Mouse (Mus musculus) heart, postnatal 0 days (tissue): ENCODE results near the gene Tmem44.
A peak's percentile ranks its signal among the peaks of the same experiment; 100 is the strongest.

Experiments used
- CTCF ChIP-seq: IDR thresholded peaks from 2 replicates; pipeline ENCODE4 v1.5.1; 2016; ENCODE audit warnings: antibody characterized with exemption, control low read depth, low read depth
- EP300 ChIP-seq: IDR thresholded peaks from 2 replicates; pipeline ENCODE4 v1.6.1; 2016; ENCODE audit warnings: antibody characterized with exemption, low read depth

DNA sequence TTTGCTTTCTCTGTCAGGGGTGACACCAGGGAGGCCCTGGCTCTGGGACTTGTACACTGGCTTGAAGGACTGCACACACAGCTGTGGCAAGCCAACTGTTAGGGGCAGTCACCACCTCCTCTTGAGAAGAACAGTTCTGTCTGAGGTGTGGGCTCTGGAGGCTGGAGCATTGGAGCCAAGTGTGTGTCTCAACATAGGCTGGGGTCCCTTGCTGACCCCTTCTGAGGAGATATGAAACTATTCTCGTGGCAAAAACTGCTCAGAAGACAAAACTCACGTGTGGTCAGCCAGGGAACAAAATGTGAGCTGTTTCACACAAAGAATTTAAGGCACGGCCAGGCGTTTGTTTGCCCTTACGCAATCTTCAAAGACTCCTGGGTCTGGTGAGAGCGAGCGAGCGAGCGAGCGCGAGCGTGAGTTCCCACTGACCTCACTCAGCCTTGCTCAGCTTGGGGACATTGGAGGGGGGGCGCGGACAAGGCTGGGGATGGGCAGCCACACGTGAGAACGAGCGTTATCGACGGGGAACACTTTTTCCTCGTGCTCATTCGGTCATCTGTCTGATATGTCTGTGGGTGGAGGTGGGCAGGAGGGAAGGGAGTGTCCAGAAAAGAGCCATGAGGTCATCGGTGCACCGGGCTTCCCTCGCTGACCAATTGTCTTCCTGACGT lies 48.3 kb downstream of the Tmem44 start:
- TF ChIP-seq CTCF (no peak), EP300 (peak; percentile 82)
